8 mouse cellular contexts compared by ENCODE assay signal in genomic region chr10:7867666-7868030, GRCm38 (mm10). TPM values are rescaled to one million over a fixed set of nuclear protein-coding genes. Genes with fewer than 3 reads are reported as not detected.
DNase-seq lines count a peak whose midpoint lies in the region; ATAC-seq and TF ChIP-seq lines count a peak whose summit lies in the region.

No protein-coding gene starts in this region.

- H3K9me3 ChIP-seq in forebrain, embryonic 14.5 days (replicated peaks; ENCODE audit: control insufficient read depth, low read length) = no peaks in the 10 kb centered on the region
- H3K9me3 ChIP-seq in limb, embryonic 12.5 days = no peaks in the 10 kb centered on the region
- no peaks in the 10 kb centered on the region for H3K9me3 ChIP-seq in neural tube, embryonic 14.5 days (ENCODE audit: control insufficient read depth, low read length)

- H3K27me3 ChIP-seq in forebrain, embryonic 14.5 days (replicated peaks; ENCODE audit: control insufficient read depth, insufficient read depth, low read length) = no peaks in the 10 kb centered on the region; the same call in 1 of the 2 replicates
- H3K27me3 ChIP-seq in limb, embryonic 12.5 days = peaks cover 39% of the 10 kb centered on the region
- H3K27me3 ChIP-seq in neural tube, embryonic 14.5 days (ENCODE audit: control insufficient read depth, insufficient read depth, low read length) = 0 out of 2 replicates have a peak, but pooled peaks cover 5% of the 10 kb centered on the region

- peak overlapping the region; percentile 56; the same call in 1 of the 2 replicates for H3K9ac ChIP-seq in forebrain, embryonic 14.5 days (ENCODE audit: low read length)
- peak overlapping the region; percentile 54 for H3K9ac ChIP-seq in limb, embryonic 12.5 days (replicated peaks)
- peak overlapping the region; percentile 44 for H3K9ac ChIP-seq in neural tube, embryonic 14.5 days (replicated peaks; ENCODE audit: low read depth, low read length)

- intact Hi-C loops in left cerebral cortex, adult 2 months (cut with DNase I) = loop anchor here (5.0 kb wide), 1 partner anchor 55 kb away; no protein-coding TSS in a partner anchor

- no peak overlapping the region for H3K27ac ChIP-seq in left cerebral cortex, adult 2 months
- H3K27ac ChIP-seq in forebrain, embryonic 14.5 days (ENCODE audit: low read depth, low read length) = no peak overlapping the region
- H3K27ac ChIP-seq in limb, embryonic 12.5 days = no peak overlapping the region
- H3K27ac ChIP-seq in neural tube, embryonic 14.5 days (ENCODE audit: low read depth, low read length) = no peak overlapping the region

- TF ChIP-seq CTCF in left cerebral cortex, adult 2 months (IDR thresholded peaks at IDR 0.05) = no peak

- WGBS in forebrain, embryonic 14.5 days = 21% methylated on average over 21 of the region's 21 CpGs
- 25% methylated on average over 21 of the region's 21 CpGs for WGBS in limb, embryonic 12.5 days
- 20% methylated on average over 21 of the region's 21 CpGs for WGBS in neural tube, embryonic 14.5 days

- no peaks in the 10 kb centered on the region for H3K36me3 ChIP-seq in forebrain, embryonic 14.5 days (ENCODE audit: control insufficient read depth, insufficient read depth, low read length)
- H3K36me3 ChIP-seq in limb, embryonic 12.5 days = no peaks in the 10 kb centered on the region
- H3K36me3 ChIP-seq in neural tube, embryonic 14.5 days (ENCODE audit: control insufficient read depth, insufficient read depth, low read length) = no peaks in the 10 kb centered on the region

- no peak for DNase-seq in left cerebral cortex, adult 2 months (ENCODE audit: extremely low spot score in 1 of 2, low spot score in 2 of 2)
- DNase-seq in left cerebral cortex, adult 18-20 months (ENCODE audit: low spot score in 2 of 2) = no peak
- DNase-seq in forebrain, embryonic 14.5 days (ENCODE audit: low spot score) = no peak
- DNase-seq in natural killer cell, adult 2 months (ENCODE audit: low spot score in 2 of 2) = no peak
- no peak for DNase-seq in adrenal gland, postnatal 4 days (ENCODE audit: low spot score in 2 of 2)

- peak overlapping the region; percentile 63 for H3K4me2 ChIP-seq in forebrain, embryonic 14.5 days (ENCODE audit: low read length)
- H3K4me2 ChIP-seq in limb, embryonic 12.5 days = peak overlapping the region; percentile 78
- H3K4me2 ChIP-seq in neural tube, embryonic 14.5 days (ENCODE audit: low read depth, low read length) = peak overlapping the region; percentile 62

- no peak; the same call in 1 of the 2 replicates for ATAC-seq in forebrain, embryonic 14.5 days
- no peak for ATAC-seq in limb, embryonic 12.5 days (ENCODE audit: insufficient number of reproducible peaks, insufficient read depth, low FRiP score, low TSS enrichment, low read depth)
- peak; percentile 31; the same call in 1 of the 2 replicates for ATAC-seq in neural tube, embryonic 14.5 days (ENCODE audit: low read depth)
- no peak for ATAC-seq in megakaryocyte-erythroid progenitor cell, adult 5-6 weeks (replicated peaks; ENCODE audit: low FRiP score, low TSS enrichment, poor library complexity, severe bottlenecking)

- peak overlapping the region; percentile 37 for H3K4me3 ChIP-seq in left cerebral cortex, adult 2 months
- peak overlapping the region; percentile 33 for H3K4me3 ChIP-seq in forebrain, embryonic 14.5 days (ENCODE audit: low read depth, low read length)
- H3K4me3 ChIP-seq in limb, embryonic 12.5 days (replicated peaks) = peak overlapping the region; percentile 42
- H3K4me3 ChIP-seq in neural tube, embryonic 14.5 days (ENCODE audit: low read depth, low read length) = peak overlapping the region; percentile 34

- peaks cover 6% of the 10 kb centered on the region for H3K4me1 ChIP-seq in forebrain, embryonic 14.5 days (ENCODE audit: control insufficient read depth, insufficient read depth, low read length)
- peaks cover 27% of the 10 kb centered on the region for H3K4me1 ChIP-seq in limb, embryonic 12.5 days (replicated peaks)
- no peaks in the 10 kb centered on the region for H3K4me1 ChIP-seq in neural tube, embryonic 14.5 days (ENCODE audit: control insufficient read depth, insufficient read depth, low read length)

RNA-seq across cellular contexts. Expression of gene Zc3h12d, which starts 35.4 kb away (rescaled TPM):
- under 1 TPM in 1 of 2 experiments, not detected in 1; 0.07 TPM for total RNA-seq in left cerebral cortex, adult 2 months (2021)
- total RNA-seq in left cerebral cortex, adult 18-20 months (2021) = under 1 TPM in 1 of 2 experiments, not detected in 1; 0.26 TPM
- 0.05 TPM in 1 of 2 replicates, not detected in the other for polyA plus RNA-seq in forebrain, embryonic 14.5 days (2014; fragmentation: Nextera tagmentation; extraction: Ambion mirVana)
- polyA plus RNA-seq in limb, embryonic 12.5 days (2016; fragmentation: Nextera tagmentation; extraction: Ambion mirVana) = 0.29 TPM in 2 replicates
- 0.08 and 0.17 TPM in 2 replicates for polyA plus RNA-seq in neural tube, embryonic 14.5 days (2014; fragmentation: Nextera tagmentation; extraction: Ambion mirVana)
- 0.62 TPM in 1 of 2 replicates, not detected in the other for total RNA-seq in megakaryocyte-erythroid progenitor cell, adult 5-6 weeks (2014; fragmentation: Nextera tagmentation)
- total RNA-seq in megakaryocyte-erythroid progenitor cell, adult 5-6 weeks (2017) = not detected in 2 replicates
- total RNA-seq in adrenal gland, postnatal 4 days (2021) = under 1 TPM; 0.25 to 0.42 TPM
